Mouse (Mus musculus) ZHBTc4 (cell line): Measurements from ENCODE around the gene Tceal1.

Source experiments
- DNase-seq: peaks from one replicate; pipeline ENCODE4 v3.0.0-alpha.2; 2011; ENCODE audit warnings: low read depth, low spot score

Gene Tceal1

DNA sequence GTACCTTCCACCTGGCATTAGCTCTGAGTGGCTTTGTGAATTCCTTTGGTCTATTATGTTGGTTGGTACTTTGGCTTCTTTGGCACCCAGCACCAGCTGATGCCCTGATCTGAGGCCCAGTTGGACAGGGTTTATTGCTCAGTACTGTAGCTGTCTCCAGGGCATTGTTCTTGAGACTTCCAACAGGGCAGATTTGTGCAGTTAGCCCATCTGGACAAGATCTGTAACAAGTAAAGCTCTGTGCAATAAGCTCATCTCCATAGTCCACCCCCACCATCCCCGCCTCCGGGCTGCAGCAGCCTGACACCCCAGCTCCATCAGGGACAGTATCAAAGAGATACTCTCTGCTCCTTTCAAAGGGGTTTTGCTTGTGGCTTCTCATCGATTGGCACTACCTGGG, 47.7 kb downstream of the Tceal1 start:
- DNase-seq, result no peak
